Mouse (Mus musculus): Measurements from ENCODE around the gene Pfdn2.

Gene Pfdn2

GRCm38 (mm10) chr1:171355812-171356340, 10.4 kb downstream of the Pfdn2 start:
- no peak for DNase-seq (ENCODE audit: low spot score in 2 of 2)

GRCm38 (mm10) chr1:171356814-171357213, 11.3 kb downstream of the Pfdn2 start:
- DNase-seq (ENCODE audit: low spot score in 2 of 2) = no peak

- DNase-seq (ENCODE audit: low spot score in 2 of 2) = no peak
Measured at GRCm38 (mm10) chr1:171358421-171358820, 13.0 kb downstream of the Pfdn2 start.

- no peak for DNase-seq (ENCODE audit: low spot score in 2 of 2)
Measured at GRCm38 (mm10) chr1:171360253-171360652, 14.8 kb downstream of the Pfdn2 start.

- DNase-seq (ENCODE audit: low spot score in 2 of 2) = peak; percentile 80 to 86
Measured at GRCm38 (mm10) chr1:171360656-171361055, 15.2 kb downstream of the Pfdn2 start, which contains the start of gene Klhdc9. TSS of gene Klhdc9 (minus strand) at chr1:171360798.

GRCm38 (mm10) chr1:171361106-171362103, 15.9 kb downstream of the Pfdn2 start:
- peak in 1 of 2 experiments; percentile 64 for DNase-seq (ENCODE audit: low spot score in 2 of 2)

- peak in 1 of 2 experiments; percentile 0 for DNase-seq (ENCODE audit: low spot score in 2 of 2)
Measured at GRCm38 (mm10) chr1:171365934-171366333, 20.5 kb downstream of the Pfdn2 start.

GRCm38 (mm10) chr1:171369845-171370556, 24.5 kb downstream of the Pfdn2 start, which contains the start of gene Nectin4:
TSS of gene Nectin4 (plus strand) at chr1:171370099.
- peak; percentile 71 to 75 for DNase-seq (ENCODE audit: low spot score in 2 of 2)

GRCm38 (mm10) chr1:171372880-171373279, 27.4 kb downstream of the Pfdn2 start:
- DNase-seq (ENCODE audit: low spot score in 2 of 2) = no peak

GRCm38 (mm10) chr1:171373946-171374345, 28.5 kb downstream of the Pfdn2 start:
- no peak for DNase-seq (ENCODE audit: low spot score in 2 of 2)

- peak; percentile 86 to 87 for DNase-seq (ENCODE audit: low spot score in 2 of 2)
Measured at GRCm38 (mm10) chr1:171375646-171376097, 30.2 kb downstream of the Pfdn2 start.

- DNase-seq (ENCODE audit: low spot score in 2 of 2) = no peak
Measured at GRCm38 (mm10) chr1:171378298-171378697, 32.8 kb downstream of the Pfdn2 start.

- peak in 1 of 2 experiments; percentile 75 for DNase-seq (ENCODE audit: low spot score in 2 of 2)
Measured at GRCm38 (mm10) chr1:171379935-171380599, 34.6 kb downstream of the Pfdn2 start.

GRCm38 (mm10) chr1:171382096-171382620, 36.7 kb downstream of the Pfdn2 start:
- DNase-seq (ENCODE audit: low spot score in 2 of 2) = no peak

GRCm38 (mm10) chr1:171384361-171384760, 38.9 kb downstream of the Pfdn2 start:
- peak; percentile 88 to 89 for DNase-seq (ENCODE audit: low spot score in 2 of 2)

- DNase-seq (ENCODE audit: low spot score in 2 of 2) = no peak
Measured at GRCm38 (mm10) chr1:171385171-171385570, 39.7 kb downstream of the Pfdn2 start.

- DNase-seq (ENCODE audit: low spot score in 2 of 2) = no peak
Measured at GRCm38 (mm10) chr1:171387099-171387498, 41.6 kb downstream of the Pfdn2 start.

- no peak for DNase-seq (ENCODE audit: low spot score in 2 of 2)
Measured at GRCm38 (mm10) chr1:171388376-171389102, 43.1 kb downstream of the Pfdn2 start, which contains the start of gene Arhgap30. TSS of gene Arhgap30 (plus strand) at chr1:171388954.

GRCm38 (mm10) chr1:171390101-171390500, 44.6 kb downstream of the Pfdn2 start:
- DNase-seq (ENCODE audit: low spot score in 2 of 2) = no peak

GRCm38 (mm10) chr1:171401821-171402220, 56.4 kb downstream of the Pfdn2 start:
- DNase-seq (ENCODE audit: low spot score in 2 of 2) = no peak

Data from urinary bladder, postnatal 36 days (tissue).